Mouse (Mus musculus) left cerebral cortex, adult 8-10 months (tissue): ENCODE results near the gene Ms4a15. TPM values are rescaled to one million over a fixed set of nuclear protein-coding genes. Genes with fewer than 3 reads are reported as not detected.

Experiments
- DNase-seq, 2 experiments: peaks; one replicate each; pipeline ENCODE4 v3.0.0; 2022; ENCODE audit warnings: low spot score in 2 of 2
- total RNA-seq, 4 experiments: library from RNA; stranded (reverse); gene quantifications; 2 replicates each; pipeline ENCODE4 v1.2.4; 2022

Ms4a15 gene
- total RNA-seq, 4 experiments from 2014 or later, result 1.1 TPM; not detected in 3

- no peak for DNase-seq
Observed at GRCm38 (mm10) chr19:10959978-10960346, 33.1 kb downstream of the Ms4a15 start.

GRCm38 (mm10) chr19:10959085-10959977 is 33.7 kb downstream of the Ms4a15 start:
- no peak for DNase-seq

- peak in 1 of 2 experiments; percentile 33 for DNase-seq
Observed at GRCm38 (mm10) chr19:10952021-10952939, 40.8 kb downstream of the Ms4a15 start.

GRCm38 (mm10) chr19:10949558-10949957 is 43.5 kb downstream of the Ms4a15 start:
- no peak for DNase-seq

- peak; percentile 89 to 95 for DNase-seq
Observed at GRCm38 (mm10) chr19:10949112-10949511, 43.9 kb downstream of the Ms4a15 start, which contains the start of gene Ccdc86. Ccdc86 (minus strand) TSS chr19:10949266.

- no peak for DNase-seq
Observed at GRCm38 (mm10) chr19:10948416-10948815, 44.6 kb downstream of the Ms4a15 start.

GRCm38 (mm10) chr19:10947219-10947618 is 45.8 kb downstream of the Ms4a15 start:
- DNase-seq, result no peak

GRCm38 (mm10) chr19:10946506-10946905 is 46.5 kb downstream of the Ms4a15 start:
- no peak for DNase-seq

- DNase-seq, result no peak
Observed at GRCm38 (mm10) chr19:10943955-10944354, 49.1 kb downstream of the Ms4a15 start.

- no peak for DNase-seq
Observed at GRCm38 (mm10) chr19:10940801-10941457, 52.1 kb downstream of the Ms4a15 start.

GRCm38 (mm10) chr19:10940097-10940800 is 52.8 kb downstream of the Ms4a15 start:
- DNase-seq, result peak; percentile 43 to 59

GRCm38 (mm10) chr19:10938771-10939170 is 54.3 kb downstream of the Ms4a15 start:
- no peak for DNase-seq

- DNase-seq, result no peak
Observed at GRCm38 (mm10) chr19:10937110-10937563, 55.9 kb downstream of the Ms4a15 start, which contains the start of gene Ptgdr2. Ptgdr2 (plus strand) TSS chr19:10937160.

GRCm38 (mm10) chr19:10936077-10936476 is 57.0 kb downstream of the Ms4a15 start:
- no peak for DNase-seq

GRCm38 (mm10) chr19:10935029-10935428 is 58.0 kb downstream of the Ms4a15 start:
- DNase-seq, result no peak

GRCm38 (mm10) chr19:10930641-10931040 is 62.4 kb downstream of the Ms4a15 start:
- no peak for DNase-seq
